Mouse (Mus musculus): ENCODE data around the gene Clstn1.

Gene Clstn1

GRCm38 (mm10) chr4:149637942-149638341 is 51.7 kb downstream of the Clstn1 start:
- DNase-seq, result peak; percentile 96

DNA sequence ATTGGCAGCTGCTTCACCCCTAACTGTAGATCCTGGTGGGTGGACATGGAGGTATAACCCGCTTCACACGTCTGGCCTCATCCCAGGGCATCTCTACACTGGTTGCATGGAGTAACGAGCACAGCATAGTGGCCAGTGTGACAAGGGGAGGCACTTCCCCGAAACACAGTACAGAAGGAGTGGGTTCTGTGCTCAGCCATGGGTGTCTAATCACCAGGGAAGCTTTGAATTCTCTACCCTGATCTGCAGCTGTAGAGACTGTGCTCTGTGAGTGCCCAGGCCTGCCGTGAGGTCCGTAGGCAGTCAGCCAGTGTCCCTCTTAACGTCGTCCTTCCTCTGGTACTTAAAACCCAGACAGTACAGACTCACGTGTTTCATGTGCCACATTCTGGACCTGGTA is 54.6 kb downstream of the Clstn1 start:
- no peak for DNase-seq

DNA sequence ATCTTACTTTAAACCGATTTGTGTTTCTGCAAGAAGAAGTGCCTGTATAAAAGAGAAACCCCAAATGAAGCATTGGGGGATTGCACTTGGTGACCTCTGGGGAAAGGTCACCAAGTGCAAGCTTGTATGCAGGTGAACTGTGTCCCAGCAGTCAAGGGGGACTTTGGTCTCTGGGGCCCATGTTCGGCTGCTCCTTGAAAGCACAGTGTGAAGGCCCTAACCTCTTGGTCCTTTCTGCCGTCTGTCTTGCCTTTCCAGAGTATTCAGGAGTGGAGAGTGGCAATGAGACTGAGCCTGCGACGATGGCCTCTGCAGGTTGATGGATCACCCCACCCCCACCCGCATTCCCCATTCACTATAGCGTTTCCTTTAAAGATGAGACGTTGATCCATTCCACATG is 55.1 kb downstream of the Clstn1 start:
- no peak for DNase-seq

- DNase-seq, result no peak
These were observed 55.7 kb downstream of the Clstn1 start for GRCm38 (mm10) chr4:149641956-149642355.

GRCm38 (mm10) chr4:149645761-149646160 is 59.5 kb downstream of the Clstn1 start:
- DNase-seq, result no peak

- no peak for DNase-seq
These were observed 62.0 kb downstream of the Clstn1 start for GRCm38 (mm10) chr4:149648031-149648805.

- DNase-seq, result peak; percentile 96
These were observed 64.4 kb downstream of the Clstn1 start for GRCm38 (mm10) chr4:149650493-149651193.

- no peak for DNase-seq
These were observed 68.0 kb downstream of the Clstn1 start for GRCm38 (mm10) chr4:149654232-149654631.

DNA sequence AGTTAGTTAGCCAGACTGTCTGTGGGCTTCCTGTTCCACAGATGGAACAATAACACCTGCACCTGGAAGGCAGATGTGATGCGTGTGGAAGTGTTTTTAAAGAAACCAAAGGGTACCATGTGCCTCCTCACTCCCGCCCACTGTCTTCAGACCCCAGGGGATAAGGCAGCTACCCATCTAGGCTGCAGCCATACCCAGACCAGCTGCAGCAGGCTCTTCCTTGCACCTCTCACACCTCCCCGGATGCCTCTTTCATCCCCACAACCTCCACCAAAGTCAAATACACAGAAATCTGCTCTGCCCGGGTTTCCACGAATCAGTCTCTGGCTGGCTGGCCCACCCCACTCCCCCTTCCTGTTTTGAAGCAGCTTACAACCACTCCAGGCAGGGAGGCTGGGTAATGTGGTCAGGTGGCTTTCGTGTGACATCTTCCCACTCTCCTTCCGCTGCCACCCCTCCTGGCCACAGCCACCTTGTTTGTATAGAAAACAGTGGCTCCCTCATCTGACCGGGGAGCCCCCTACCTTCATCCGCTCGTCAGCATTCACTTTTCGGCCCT is 71.7 kb downstream of the Clstn1 start:
- DNase-seq, result no peak

DNA sequence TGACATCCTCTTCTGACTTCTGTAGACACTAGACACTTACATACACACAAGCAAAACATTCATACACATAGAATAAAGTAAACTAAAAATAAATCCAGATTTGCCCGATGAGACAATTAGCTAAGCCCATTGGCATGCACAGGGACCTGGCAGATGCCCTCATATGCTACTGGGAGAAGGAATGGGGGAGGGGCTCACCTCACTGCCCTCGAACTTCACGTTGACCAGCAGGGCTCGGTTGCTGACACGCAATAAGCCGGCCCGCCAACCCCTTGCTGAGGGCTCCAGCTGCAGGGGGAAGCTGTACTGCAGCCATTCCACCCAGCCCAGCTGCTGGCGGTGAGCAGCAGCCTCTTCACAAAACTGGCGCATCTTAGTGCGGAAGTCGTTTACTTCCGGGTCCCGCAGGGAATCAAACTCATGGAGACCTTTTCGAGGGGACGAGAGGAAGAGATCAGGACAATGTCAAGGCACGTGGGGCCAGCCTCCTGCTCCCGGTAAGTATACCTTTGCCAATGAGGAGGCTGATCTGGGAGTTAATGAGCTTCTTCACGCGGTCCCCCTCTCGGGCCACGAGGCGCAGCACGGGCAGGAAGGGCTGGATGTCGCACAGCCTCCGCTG is 73.3 kb downstream of the Clstn1 start:
- no peak for DNase-seq

DNA sequence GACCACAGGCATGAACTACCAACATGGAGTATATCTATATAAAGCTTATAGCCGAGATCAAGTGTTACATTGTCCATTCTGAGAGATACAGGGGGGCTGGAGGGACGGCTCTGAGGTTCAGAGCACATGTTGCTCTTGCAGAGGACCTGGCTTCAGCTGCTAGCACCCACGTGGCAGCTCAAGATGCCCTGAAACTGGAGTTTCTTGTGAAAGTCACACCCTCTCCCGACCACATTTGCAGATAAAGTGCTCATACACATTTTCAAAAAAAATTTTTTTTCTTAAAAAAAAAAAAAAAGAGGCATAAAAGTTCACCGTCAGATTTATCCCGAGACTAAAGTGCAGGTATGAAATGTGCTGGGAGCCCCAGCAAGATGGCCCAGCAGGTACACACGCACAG is 74.3 kb downstream of the Clstn1 start:
- no peak for DNase-seq

GRCm38 (mm10) chr4:149661967-149662589 is 75.8 kb downstream of the Clstn1 start:
- peak; percentile 84 for DNase-seq

DNA sequence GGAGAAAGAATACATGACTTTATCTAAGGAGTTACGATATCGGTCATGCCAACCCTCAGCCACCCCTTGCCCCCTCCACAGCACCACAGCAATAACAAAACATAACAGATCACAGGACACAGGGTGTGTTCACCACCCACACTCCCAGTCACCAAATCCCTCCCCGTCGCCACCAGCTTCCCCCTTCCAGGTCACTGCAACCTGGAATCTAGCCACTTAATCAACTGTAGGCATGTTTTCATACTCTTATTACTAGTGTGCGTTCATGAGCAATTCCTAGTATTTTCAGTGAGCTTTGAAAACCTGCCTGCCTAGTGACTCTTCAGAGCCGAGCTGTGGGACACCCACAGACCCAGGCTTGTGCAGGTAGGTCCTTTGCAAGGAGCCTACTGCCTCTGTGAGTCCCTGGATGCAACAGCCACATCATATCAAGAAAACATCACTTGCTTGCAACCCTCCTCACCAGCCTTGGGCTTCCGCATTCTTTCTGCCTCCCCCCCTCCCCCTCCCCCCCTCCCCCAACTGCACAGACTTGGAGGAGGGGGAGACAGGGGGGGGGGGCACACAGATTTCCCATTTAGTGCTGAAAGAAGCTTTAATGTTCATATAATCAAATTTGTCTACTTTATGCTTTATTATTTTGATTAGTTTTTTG is 77.7 kb downstream of the Clstn1 start:
- no peak for DNase-seq

DNA sequence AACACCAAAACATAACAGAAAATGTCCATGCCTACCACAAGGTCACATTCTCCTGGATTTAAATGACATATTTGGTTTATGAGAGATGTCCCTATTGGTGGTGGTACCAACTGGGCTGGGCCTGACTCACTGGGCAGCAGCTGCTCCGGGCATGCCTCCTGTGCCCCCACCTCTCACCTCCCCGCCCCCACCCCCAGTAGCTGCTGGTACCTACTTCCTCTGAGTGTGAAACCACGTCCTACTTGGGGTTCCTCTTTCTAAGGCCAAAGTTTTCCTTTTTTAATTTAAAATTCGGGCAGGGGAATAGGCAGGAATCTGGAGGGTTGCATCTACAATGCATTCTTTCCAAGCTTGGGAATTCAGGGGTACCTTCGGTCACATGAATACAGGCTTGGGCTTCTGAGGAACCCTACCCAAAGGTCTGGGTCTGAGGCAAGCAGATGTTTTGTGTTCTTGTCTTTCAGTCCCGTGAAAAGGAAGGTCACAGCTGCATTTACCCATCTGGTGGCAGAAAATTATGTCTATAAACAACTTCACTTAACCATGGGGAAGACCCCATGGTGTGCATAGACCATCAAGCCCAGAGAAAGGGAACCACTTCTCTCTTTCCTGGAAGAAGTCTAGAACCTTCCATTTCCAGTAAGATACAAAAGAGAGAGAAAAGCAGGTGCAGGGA is 78.9 kb downstream of the Clstn1 start:
- DNase-seq, result no peak

DNA sequence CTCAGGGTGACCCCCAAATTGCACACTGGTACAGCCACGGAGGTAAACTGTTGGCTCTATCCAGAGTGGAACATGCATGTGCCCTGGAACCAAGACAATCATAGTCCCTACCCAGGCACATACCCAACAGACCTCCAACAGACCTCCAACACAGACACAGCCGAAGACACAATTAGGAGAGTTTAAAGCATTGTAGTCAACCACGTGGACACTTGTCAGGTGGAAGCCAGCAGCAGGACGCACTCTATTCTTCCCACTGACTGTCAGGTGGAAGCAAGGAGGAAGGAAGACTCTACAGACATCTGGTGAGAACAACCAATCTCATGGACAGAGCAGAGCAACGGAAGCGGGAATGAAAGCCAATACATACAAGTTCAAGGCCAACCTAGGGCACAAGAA is 79.4 kb downstream of the Clstn1 start:
- DNase-seq, result no peak

DNA sequence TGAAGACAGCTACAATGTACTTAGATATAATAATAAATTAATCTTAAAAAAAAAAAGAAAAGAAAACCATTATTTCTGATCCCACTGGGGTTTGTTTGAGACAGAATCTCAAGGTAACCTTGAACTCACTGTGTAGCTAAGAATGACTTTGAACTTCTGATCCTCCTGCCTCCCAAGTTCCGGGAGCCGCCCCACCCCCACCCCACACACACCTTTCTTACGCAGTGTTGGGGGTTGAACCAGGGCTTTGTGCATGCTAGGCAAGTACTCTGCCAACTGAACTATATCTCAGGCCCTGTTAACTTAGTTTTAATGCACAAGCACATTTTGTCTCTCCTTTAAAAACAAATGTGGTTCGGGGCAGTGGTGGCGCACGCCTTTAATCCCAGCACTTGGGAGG is 84.9 kb downstream of the Clstn1 start:
- DNase-seq, result no peak

DNA sequence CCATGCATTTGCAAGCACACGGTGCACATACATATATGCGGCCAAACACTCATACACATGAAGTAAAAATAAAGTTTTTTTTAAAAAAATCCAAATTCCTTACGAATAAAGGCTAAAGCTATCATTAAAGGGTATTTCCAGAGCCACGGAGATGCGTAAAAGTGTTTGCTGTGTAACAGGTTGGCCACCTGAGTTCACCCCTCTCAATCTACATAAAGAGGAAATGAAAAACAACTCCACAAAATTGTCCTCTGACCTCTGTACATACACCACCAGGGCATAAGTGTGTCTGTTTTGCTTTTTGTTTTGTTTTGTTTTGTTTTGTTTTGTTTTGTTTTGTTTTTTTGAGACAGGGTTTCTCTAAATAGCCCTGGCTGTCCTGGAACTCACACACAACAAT is 86.5 kb downstream of the Clstn1 start:
- no peak for DNase-seq

- peak; percentile 87 for DNase-seq
These were observed 88.6 kb downstream of the Clstn1 start for GRCm38 (mm10) chr4:149674814-149675377.

DNA sequence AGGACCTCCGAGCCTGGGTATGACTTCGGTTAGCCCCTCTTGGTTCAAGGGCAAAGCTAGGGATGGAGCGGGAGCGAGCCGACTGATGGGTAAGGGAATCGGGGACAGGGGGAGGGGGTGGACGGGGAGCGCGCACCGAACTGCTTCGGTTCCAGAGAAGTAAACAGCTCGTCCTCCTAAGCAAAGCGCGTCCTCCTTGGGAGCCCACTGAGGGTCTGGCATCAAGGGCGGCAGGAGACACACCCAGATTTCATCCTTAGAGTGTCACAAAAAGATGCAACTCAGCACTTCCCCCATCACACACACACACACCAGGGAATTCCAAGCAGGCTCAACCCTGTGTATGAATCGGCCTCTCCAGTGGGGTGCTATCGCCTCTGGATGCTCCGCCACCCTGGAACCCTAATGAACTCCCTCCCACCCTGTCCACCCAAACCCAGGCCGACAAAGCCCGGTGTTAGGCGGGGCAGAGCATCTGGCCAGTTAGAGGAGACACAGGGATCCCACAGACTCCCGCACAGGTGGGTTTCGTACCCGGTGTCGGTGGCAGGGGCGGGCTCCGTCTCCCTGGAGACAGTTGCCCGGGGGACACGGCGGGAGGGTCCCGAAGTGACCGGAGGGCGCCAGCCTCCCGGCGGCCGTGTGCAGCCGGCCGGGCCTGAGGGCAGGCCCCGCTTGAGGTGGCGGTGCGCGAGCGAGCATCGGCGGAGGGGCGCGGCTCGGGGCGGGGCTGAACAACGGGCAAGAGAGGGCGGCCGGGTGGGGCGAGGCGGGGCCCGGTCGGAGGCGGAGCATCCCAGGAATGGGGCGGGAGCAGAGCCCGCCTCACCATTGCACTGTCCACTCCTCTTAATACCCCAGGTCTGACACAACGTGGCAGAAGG is 89.4 kb downstream of the Clstn1 start:
- peak; percentile 98 for DNase-seq

- peak; percentile 93 for DNase-seq
These were observed 91.7 kb downstream of the Clstn1 start for GRCm38 (mm10) chr4:149678006-149678405.
